Mouse (Mus musculus): ENCODE measurements at regions not wholly inside any gene's neighbourhood (a gene's known extent, or its start where the extent isn't known, plus 50 kb on each side); places are given as distances from the start of the nearest gene placed in this dataset.
"Not testable (repeated sequence)": the region's sequence is repeated elsewhere in the genome, so short reads cannot be mapped to it uniquely, and the experiment has no call there.

GRCm38 (mm10) chr7:111855309-111855708, 75.5 kb upstream of the Galnt18 start:
- Histone ChIP-seq H3K4me3 (ENCODE audit: low read depth, low read length) (no peak overlapping the region), H3K36me3 (ENCODE audit: insufficient read depth) (no peaks in the 10 kb centered on the region), H3K4me1 (ENCODE audit: insufficient read depth) (no peaks in the 10 kb centered on the region), H3K27ac (ENCODE audit: low read depth, low read length) (no peak overlapping the region), H3K4me2 (ENCODE audit: low read depth) (no peak overlapping the region), H3K27me3 (ENCODE audit: insufficient read depth, low read length) (no peaks in the 10 kb centered on the region), H3K9ac (no peak overlapping the region), H3K9me3 (ENCODE audit: low read length) (no peaks in the 10 kb centered on the region)
- no peak for DNase-seq
- no peak for TF ChIP-seq CTCF (IDR thresholded peaks at IDR 0.05; ENCODE audit: low read depth)
- no peak for ATAC-seq
- WGBS, result 74% methylated on average over 3 of the region's 3 CpGs

GRCm38 (mm10) chr7:111846417-111846816, 66.6 kb upstream of the Galnt18 start:
- WGBS, result 31% methylated on average over 1 of the region's 1 CpGs
- no peak overlapping the region for H3K4me2 ChIP-seq (ENCODE audit: low read depth)
- DNase-seq, result no peak

GRCm38 (mm10) chr7:111843715-111844114, 63.9 kb upstream of the Galnt18 start:
- Histone ChIP-seq H3K4me3 (ENCODE audit: low read depth, low read length) (no peak overlapping the region), H3K9me3 (ENCODE audit: low read length) (no peaks in the 10 kb centered on the region), H3K4me2 (ENCODE audit: low read depth) (no peak overlapping the region), H3K9ac (no peak overlapping the region), H3K36me3 (ENCODE audit: insufficient read depth) (no peaks in the 10 kb centered on the region), H3K4me1 (ENCODE audit: insufficient read depth) (no peaks in the 10 kb centered on the region), H3K27me3 (ENCODE audit: insufficient read depth, low read length) (no peaks in the 10 kb centered on the region), H3K27ac (ENCODE audit: low read depth, low read length) (no peak overlapping the region)
- no peak for ATAC-seq
- TF ChIP-seq CTCF (IDR thresholded peaks at IDR 0.05; ENCODE audit: low read depth), result no peak
- DNase-seq, result no peak
- WGBS, result 85% methylated on average over 4 of the region's 4 CpGs

More at GRCm38 (mm10) chr7:111846417-111846816, 66.6 kb upstream of the Galnt18 start:
- Histone ChIP-seq H3K4me1 (ENCODE audit: insufficient read depth) (no peaks in the 10 kb centered on the region), H3K4me3 (ENCODE audit: low read depth, low read length) (no peak overlapping the region), H3K9ac (no peak overlapping the region), H3K9me3 (ENCODE audit: low read length) (no peaks in the 10 kb centered on the region), H3K27me3 (ENCODE audit: insufficient read depth, low read length) (no peaks in the 10 kb centered on the region), H3K36me3 (ENCODE audit: insufficient read depth) (no peaks in the 10 kb centered on the region), H3K27ac (ENCODE audit: low read depth, low read length) (no peak overlapping the region)
- no peak for TF ChIP-seq CTCF (IDR thresholded peaks at IDR 0.05; ENCODE audit: low read depth)
- no peak for ATAC-seq

- Histone ChIP-seq H3K36me3 (ENCODE audit: insufficient read depth) (no peaks in the 10 kb centered on the region), H3K4me1 (ENCODE audit: insufficient read depth) (no peaks in the 10 kb centered on the region), H3K27me3 (ENCODE audit: insufficient read depth, low read length) (no peaks in the 10 kb centered on the region), H3K4me3 (ENCODE audit: low read depth, low read length) (no peak overlapping the region), H3K9me3 (ENCODE audit: low read length) (no peaks in the 10 kb centered on the region), H3K9ac (no peak overlapping the region), H3K27ac (ENCODE audit: low read depth, low read length) (no peak overlapping the region), H3K4me2 (ENCODE audit: low read depth) (no peak overlapping the region)
- 79% methylated on average over 1 of the region's 1 CpGs for WGBS
- no peak for ATAC-seq
- DNase-seq, result no peak
- no peak for TF ChIP-seq CTCF (IDR thresholded peaks at IDR 0.05; ENCODE audit: low read depth)
These were observed 61.0 kb upstream of the Galnt18 start for GRCm38 (mm10) chr7:111840826-111841225.

GRCm38 (mm10) chr7:111838162-111838561, 58.4 kb upstream of the Galnt18 start:
- Histone ChIP-seq H3K27ac (ENCODE audit: low read depth, low read length) (no peak overlapping the region), H3K9me3 (ENCODE audit: low read length) (no peaks in the 10 kb centered on the region), H3K36me3 (ENCODE audit: insufficient read depth) (no peaks in the 10 kb centered on the region), H3K4me2 (ENCODE audit: low read depth) (no peak overlapping the region), H3K4me1 (ENCODE audit: insufficient read depth) (no peaks in the 10 kb centered on the region), H3K9ac (no peak overlapping the region), H3K4me3 (ENCODE audit: low read depth, low read length) (no peak overlapping the region), H3K27me3 (ENCODE audit: insufficient read depth, low read length) (no peaks in the 10 kb centered on the region)
- ATAC-seq, result no peak
- TF ChIP-seq CTCF (IDR thresholded peaks at IDR 0.05; ENCODE audit: low read depth), result no peak
- 50% methylated on average over 3 of the region's 3 CpGs for WGBS
- no peak for DNase-seq

- not testable (repeated sequence) for H3K27me3 ChIP-seq (ENCODE audit: insufficient read depth, low read length); ATAC-seq; H3K9ac ChIP-seq; H3K4me2 ChIP-seq (ENCODE audit: low read depth); H3K27ac ChIP-seq (ENCODE audit: low read depth, low read length); H3K4me3 ChIP-seq (ENCODE audit: low read depth, low read length); H3K4me1 ChIP-seq (ENCODE audit: insufficient read depth); H3K9me3 ChIP-seq (ENCODE audit: low read length); H3K36me3 ChIP-seq (ENCODE audit: insufficient read depth); DNase-seq
These were observed 54.6 kb upstream of the Galnt18 start for GRCm38 (mm10) chr7:111834356-111834755.

GRCm38 (mm10) chr7:111829931-111830330, 50.2 kb upstream of the Galnt18 start:
- DNase-seq, result no peak
- Histone ChIP-seq H3K4me2 (ENCODE audit: low read depth) (no peak overlapping the region), H3K27me3 (ENCODE audit: insufficient read depth, low read length) (no peaks in the 10 kb centered on the region), H3K4me3 (ENCODE audit: low read depth, low read length) (no peak overlapping the region), H3K9ac (no peak overlapping the region), H3K9me3 (ENCODE audit: low read length) (no peaks in the 10 kb centered on the region), H3K27ac (ENCODE audit: low read depth, low read length) (no peak overlapping the region), H3K4me1 (ENCODE audit: insufficient read depth) (no peaks in the 10 kb centered on the region), H3K36me3 (ENCODE audit: insufficient read depth) (no peaks in the 10 kb centered on the region)
- 85% methylated on average over 1 of the region's 1 CpGs for WGBS
- no peak for TF ChIP-seq CTCF (IDR thresholded peaks at IDR 0.05; ENCODE audit: low read depth)
- no peak for ATAC-seq
